Mouse (Mus musculus): ENCODE data around the gene Oog2. TPM values are rescaled to one million over a fixed set of nuclear protein-coding genes. Genes with fewer than 3 reads are reported as not detected.
"Not testable (repeated sequence)": the region's sequence is repeated elsewhere in the genome, so short reads cannot be mapped to it uniquely, and the experiment has no call there.

The Oog2 gene
- not detected in 2 replicates for polyA plus RNA-seq (2015; fragmentation: Nextera tagmentation; extraction: Ambion mirVana)

DNA sequence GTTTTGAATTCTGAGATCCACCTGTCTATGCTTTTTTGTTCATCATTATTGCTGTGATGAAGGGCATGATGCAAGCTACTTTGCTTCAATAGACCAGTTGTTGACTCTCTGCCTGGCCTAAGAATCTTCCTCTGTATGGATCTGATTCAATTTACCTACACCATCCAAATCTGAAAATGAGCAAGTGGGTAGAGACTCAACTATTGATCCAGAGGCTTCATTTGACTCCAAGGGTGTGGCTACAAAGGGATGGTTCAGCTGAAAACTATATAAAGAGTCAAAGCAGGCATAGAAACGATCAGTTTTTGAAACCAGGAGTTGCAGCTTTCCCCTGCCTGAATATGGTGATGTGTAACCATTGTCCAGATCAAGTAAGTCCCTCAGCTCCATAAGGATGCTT, at the start of gene Oog2:
TSS of gene Oog2 (plus strand) at position 301 of the 400 bp plus-strand sequence.
- WGBS: 42% methylated on average over 1 of the region's 1 CpGs
- no peak within 1 kb of the TSS for H3K27ac ChIP-seq (ENCODE audit: low read length)
- H3K4me1 ChIP-seq (ENCODE audit: control insufficient read depth, insufficient read depth, low read length): no peaks in the 10 kb centered on the region
- no peak for ATAC-seq
- no peaks in the 10 kb centered on the region for H3K9me3 ChIP-seq (ENCODE audit: control insufficient read depth, low read length)
- no peak within 1 kb of the TSS for H3K4me3 ChIP-seq (ENCODE audit: low read length)
- H3K9ac ChIP-seq (ENCODE audit: low read depth, low read length): no peak within 1 kb of the TSS
- H3K36me3 ChIP-seq (ENCODE audit: control insufficient read depth, insufficient read depth, low read length): no peaks in the 10 kb centered on the region
- H3K27me3 ChIP-seq (replicated peaks; ENCODE audit: control insufficient read depth, insufficient read depth, low read length): no peaks in the 10 kb centered on the region
- H3K4me2 ChIP-seq (ENCODE audit: low read depth, low read length): no peak within 1 kb of the TSS

GRCm38 (mm10) chr4:144162563-144162962, 28.0 kb upstream of the Oog2 start, which contains the start of gene Oog3:
TSS of gene Oog3 (minus strand) at chr4:144162663.
- H3K27ac ChIP-seq (ENCODE audit: low read length): no peak within 1 kb of the TSS
- H3K9ac ChIP-seq (ENCODE audit: low read depth, low read length): no peak within 1 kb of the TSS
- H3K4me3 ChIP-seq (ENCODE audit: low read length): no peak within 1 kb of the TSS
- peaks cover 6% of the 10 kb centered on the region; the same call in 1 of the 2 replicates for H3K9me3 ChIP-seq (ENCODE audit: control insufficient read depth, low read length)
- no peak for ATAC-seq
- no peaks in the 10 kb centered on the region for H3K27me3 ChIP-seq (replicated peaks; ENCODE audit: control insufficient read depth, insufficient read depth, low read length)
- H3K4me2 ChIP-seq (ENCODE audit: low read depth, low read length): no peak within 1 kb of the TSS
- WGBS: 76% methylated on average over 1 of the region's 1 CpGs
- no peaks in the 10 kb centered on the region for H3K4me1 ChIP-seq (ENCODE audit: control insufficient read depth, insufficient read depth, low read length)
- H3K36me3 ChIP-seq (ENCODE audit: control insufficient read depth, insufficient read depth, low read length): no peaks in the 10 kb centered on the region

DNA sequence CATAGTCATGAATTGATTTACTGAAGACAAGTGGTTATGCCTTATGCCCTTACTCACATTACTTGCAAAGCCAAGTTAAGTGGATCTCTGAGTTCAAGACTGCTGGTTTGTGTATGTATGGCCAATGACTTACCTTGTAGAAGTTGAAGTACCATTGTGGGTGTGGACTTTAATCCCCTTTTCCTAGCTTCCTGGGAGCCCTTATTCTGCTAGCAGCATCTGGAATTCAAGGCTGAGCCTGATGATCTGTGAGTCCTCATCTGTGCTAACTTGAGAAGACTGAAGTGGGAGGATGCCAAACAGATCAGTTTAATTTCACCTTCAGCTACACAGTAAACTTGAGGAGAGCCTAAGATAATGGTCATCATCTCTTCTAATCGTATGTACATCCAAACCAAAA, 22.7 kb downstream of the Oog2 start, which contains the start of gene C87977:
TSS of gene C87977 (minus strand) at position 101 of the 400 bp plus-strand sequence.
- not testable (repeated sequence) for H3K9me3 ChIP-seq (ENCODE audit: control insufficient read depth, low read length); H3K4me1 ChIP-seq (ENCODE audit: control insufficient read depth, insufficient read depth, low read length); H3K27me3 ChIP-seq (replicated peaks; ENCODE audit: control insufficient read depth, insufficient read depth, low read length); H3K9ac ChIP-seq (ENCODE audit: low read depth, low read length); ATAC-seq; H3K4me3 ChIP-seq (ENCODE audit: low read length); H3K4me2 ChIP-seq (ENCODE audit: low read depth, low read length); H3K36me3 ChIP-seq (ENCODE audit: control insufficient read depth, insufficient read depth, low read length); H3K27ac ChIP-seq (ENCODE audit: low read length)
- WGBS: 81% methylated on average over 1 of the region's 1 CpGs

Other genes with a start within 250 kb of the Oog2 start
- not detected in 2 replicates for gene Pramef25, start 239.7 kb upstream of the Oog2 start, polyA plus RNA-seq (2015; fragmentation: Nextera tagmentation; extraction: Ambion mirVana)
- gene Gm13101, start 223.8 kb upstream of the Oog2 start, polyA plus RNA-seq (2015; fragmentation: Nextera tagmentation; extraction: Ambion mirVana): not detected in 2 replicates
- gene Pramef17, start 196.3 kb upstream of the Oog2 start, polyA plus RNA-seq (2015; fragmentation: Nextera tagmentation; extraction: Ambion mirVana): not detected in 2 replicates
- not detected in 2 replicates for gene Pramel4, start 131.6 kb upstream of the Oog2 start, polyA plus RNA-seq (2015; fragmentation: Nextera tagmentation; extraction: Ambion mirVana)
- gene Gm13102, start 84.2 kb upstream of the Oog2 start, polyA plus RNA-seq (2015; fragmentation: Nextera tagmentation; extraction: Ambion mirVana): not detected in 2 replicates
- not detected in 2 replicates for gene Oog3, start 28.1 kb upstream of the Oog2 start, polyA plus RNA-seq (2015; fragmentation: Nextera tagmentation; extraction: Ambion mirVana)
- not detected in 2 replicates for gene C87977, start 22.6 kb downstream of the Oog2 start, polyA plus RNA-seq (2015; fragmentation: Nextera tagmentation; extraction: Ambion mirVana)
- not detected in 2 replicates for gene Pramel5, start 89.8 kb downstream of the Oog2 start, polyA plus RNA-seq (2015; fragmentation: Nextera tagmentation; extraction: Ambion mirVana)
- not detected in 2 replicates for gene Gm13128, start 139.5 kb downstream of the Oog2 start, polyA plus RNA-seq (2015; fragmentation: Nextera tagmentation; extraction: Ambion mirVana)
- gene Gm13119, start 167.2 kb downstream of the Oog2 start, polyA plus RNA-seq (2015; fragmentation: Nextera tagmentation; extraction: Ambion mirVana): not detected in 2 replicates
- not detected in 2 replicates for gene Pramef20, start 187.2 kb downstream of the Oog2 start, polyA plus RNA-seq (2015; fragmentation: Nextera tagmentation; extraction: Ambion mirVana)
- gene Pramef12, start 217.7 kb downstream of the Oog2 start, polyA plus RNA-seq (2015; fragmentation: Nextera tagmentation; extraction: Ambion mirVana): 0.07 TPM in 1 of 2 replicates, not detected in the other
- not detected in 2 replicates for gene 1700012P22Rik, start 248.1 kb downstream of the Oog2 start, polyA plus RNA-seq (2015; fragmentation: Nextera tagmentation; extraction: Ambion mirVana)

All from intestine, embryonic 16.5 days (tissue).